Mouse (Mus musculus): ENCODE results near the gene Nid2. TPM values are rescaled to one million over a fixed set of nuclear protein-coding genes. Genes with fewer than 3 reads are reported as not detected.

Gene Nid2
- polyA plus RNA-seq, 1 experiment = 10.4 TPM

GRCm38 (mm10) chr14:19720044-19720611 lies 30.9 kb upstream of the Nid2 start:
- WGBS = 87% methylated on average over 2 of the region's 2 CpGs
- H3K4me1 ChIP-seq (ENCODE audit: control insufficient read depth, insufficient read depth, low read length) = no peaks in the 10 kb centered on the region
- TF ChIP-seq CTCF (IDR thresholded peaks at IDR 0.05; ENCODE audit: insufficient read depth, low read length) (no peak), POLR2A (IDR thresholded peaks at IDR 0.05; ENCODE audit: borderline replicate concordance, extremely low read depth, low read depth, low read length) (no peak)
- no peak for DNase-seq
- no peak overlapping the region for H3K4me3 ChIP-seq (replicated peaks; ENCODE audit: extremely low read depth, low read depth, low read length)

- no peak for DNase-seq
- Histone ChIP-seq H3K4me3 (replicated peaks; ENCODE audit: extremely low read depth, low read depth, low read length) (no peak overlapping the region), H3K4me1 (ENCODE audit: control insufficient read depth, insufficient read depth, low read length) (no peaks in the 10 kb centered on the region)
- TF ChIP-seq CTCF (IDR thresholded peaks at IDR 0.05; ENCODE audit: insufficient read depth, low read length) (no peak), POLR2A (IDR thresholded peaks at IDR 0.05; ENCODE audit: borderline replicate concordance, extremely low read depth, low read depth, low read length) (no peak)
- 67% methylated on average over 5 of the region's 5 CpGs for WGBS
Measured at GRCm38 (mm10) chr14:19728278-19728677, 22.8 kb upstream of the Nid2 start.

- no peak overlapping the region for H3K4me3 ChIP-seq (replicated peaks; ENCODE audit: extremely low read depth, low read depth, low read length)
- no peaks in the 10 kb centered on the region for H3K4me1 ChIP-seq (ENCODE audit: control insufficient read depth, insufficient read depth, low read length)
- WGBS = 61% methylated on average over 7 of the region's 7 CpGs
- TF ChIP-seq CTCF (IDR thresholded peaks at IDR 0.05; ENCODE audit: insufficient read depth, low read length) = no peak
- no peak for TF ChIP-seq POLR2A (IDR thresholded peaks at IDR 0.05; ENCODE audit: borderline replicate concordance, extremely low read depth, low read depth, low read length)
- DNase-seq = no peak
Measured at GRCm38 (mm10) chr14:19728737-19729136, 22.3 kb upstream of the Nid2 start.

GRCm38 (mm10) chr14:19732097-19732496 lies 19.0 kb upstream of the Nid2 start:
- 82% methylated on average over 2 of the region's 2 CpGs for whole genome bisulfite sequencing
- Histone ChIP-seq H3K4me1 (ENCODE audit: control insufficient read depth, insufficient read depth, low read length) (no peaks in the 10 kb centered on the region), H3K4me3 (replicated peaks; ENCODE audit: extremely low read depth, low read depth, low read length) (no peak overlapping the region)
- no peak for DNase-seq
- TF ChIP-seq POLR2A (IDR thresholded peaks at IDR 0.05; ENCODE audit: borderline replicate concordance, extremely low read depth, low read depth, low read length) = no peak
- TF ChIP-seq CTCF (IDR thresholded peaks at IDR 0.05; ENCODE audit: insufficient read depth, low read length) = no peak

GRCm38 (mm10) chr14:19733490-19734282 lies 17.4 kb upstream of the Nid2 start:
- TF ChIP-seq POLR2A (IDR thresholded peaks at IDR 0.05; ENCODE audit: borderline replicate concordance, extremely low read depth, low read depth, low read length) (no peak), CTCF (IDR thresholded peaks at IDR 0.05; ENCODE audit: insufficient read depth, low read length) (no peak)
- no peak overlapping the region for H3K4me3 ChIP-seq (replicated peaks; ENCODE audit: extremely low read depth, low read depth, low read length)
- no peaks in the 10 kb centered on the region for H3K4me1 ChIP-seq (ENCODE audit: control insufficient read depth, insufficient read depth, low read length)
- 22% methylated on average over 4 of the region's 4 CpGs for WGBS
- DNase-seq = no peak

- TF ChIP-seq CTCF (IDR thresholded peaks at IDR 0.05; ENCODE audit: insufficient read depth, low read length) = no peak
- no peak for TF ChIP-seq POLR2A (IDR thresholded peaks at IDR 0.05; ENCODE audit: borderline replicate concordance, extremely low read depth, low read depth, low read length)
- no peak for DNase-seq
- H3K4me3 ChIP-seq (replicated peaks; ENCODE audit: extremely low read depth, low read depth, low read length) = no peak overlapping the region
- WGBS = 43% methylated on average over 6 of the region's 6 CpGs
- H3K4me1 ChIP-seq (ENCODE audit: control insufficient read depth, insufficient read depth, low read length) = no peaks in the 10 kb centered on the region
Measured at GRCm38 (mm10) chr14:19735303-19735702, 15.8 kb upstream of the Nid2 start.

- TF ChIP-seq CTCF (IDR thresholded peaks at IDR 0.05; ENCODE audit: insufficient read depth, low read length) = no peak
- no peak for TF ChIP-seq POLR2A (IDR thresholded peaks at IDR 0.05; ENCODE audit: borderline replicate concordance, extremely low read depth, low read depth, low read length)
- H3K4me3 ChIP-seq (replicated peaks; ENCODE audit: extremely low read depth, low read depth, low read length) = no peak overlapping the region
- no peaks in the 10 kb centered on the region for H3K4me1 ChIP-seq (ENCODE audit: control insufficient read depth, insufficient read depth, low read length)
- DNase-seq = no peak
Measured at GRCm38 (mm10) chr14:19737568-19737967, 13.5 kb upstream of the Nid2 start.

- TF ChIP-seq POLR2A (IDR thresholded peaks at IDR 0.05; ENCODE audit: borderline replicate concordance, extremely low read depth, low read depth, low read length) (no peak), CTCF (IDR thresholded peaks at IDR 0.05; ENCODE audit: insufficient read depth, low read length) (no peak)
- 42% methylated on average over 5 of the region's 5 CpGs for WGBS
- H3K4me1 ChIP-seq (ENCODE audit: control insufficient read depth, insufficient read depth, low read length) = no peaks in the 10 kb centered on the region
- no peak for DNase-seq
- H3K4me3 ChIP-seq (replicated peaks; ENCODE audit: extremely low read depth, low read depth, low read length) = no peak overlapping the region
Measured at GRCm38 (mm10) chr14:19738094-19738843, 12.8 kb upstream of the Nid2 start.

- TF ChIP-seq CTCF (IDR thresholded peaks at IDR 0.05; ENCODE audit: insufficient read depth, low read length) (no peak), POLR2A (IDR thresholded peaks at IDR 0.05; ENCODE audit: borderline replicate concordance, extremely low read depth, low read depth, low read length) (no peak)
- H3K4me1 ChIP-seq (ENCODE audit: control insufficient read depth, insufficient read depth, low read length) = no peaks in the 10 kb centered on the region
- no peak overlapping the region for H3K4me3 ChIP-seq (replicated peaks; ENCODE audit: extremely low read depth, low read depth, low read length)
- WGBS = 76% methylated on average over 9 of the region's 9 CpGs
- no peak for DNase-seq
Measured at GRCm38 (mm10) chr14:19739416-19740146, 11.5 kb upstream of the Nid2 start.

Data from lung, adult 2 months (tissue).